11 mouse cellular contexts compared by ENCODE assay signal in the genomic region with DNA sequence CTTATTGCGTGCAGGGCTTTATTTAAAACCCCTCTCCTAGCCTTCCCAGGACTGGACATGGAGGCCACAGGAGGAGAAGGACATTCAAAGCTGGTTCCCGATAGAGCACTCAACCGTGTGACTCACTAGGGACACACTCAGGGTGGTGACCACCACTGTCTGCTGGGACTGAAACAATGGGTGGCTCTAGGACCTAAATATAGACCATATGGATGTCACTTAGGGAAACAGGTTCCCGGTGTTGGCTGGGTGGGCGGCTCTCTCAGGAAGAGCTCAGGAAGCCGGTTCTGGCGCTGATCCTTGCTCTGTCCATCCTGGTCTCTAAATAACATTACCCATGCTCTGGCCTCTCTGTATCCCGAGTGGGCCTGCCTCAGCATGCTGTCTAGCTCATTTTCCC.
DNase-seq lines count a peak whose midpoint lies in the region; ATAC-seq and TF ChIP-seq lines count a peak whose summit lies in the region.
"Had no signal": no experiment of that assay in that cellular context is flagged by ENCODE, and none has a peak within 500 bp of the region (broad histone marks: within the 10 kb centered on the region; RNA-seq: fewer than 3 reads in every experiment).

No protein-coding gene starts in this region.

- no peak for TF ChIP-seq CTCF in kidney, adult 2 months (conservative IDR thresholded peaks at IDR 0.05; ENCODE audit: insufficient read depth, insufficient read length, low read depth, low read length)

- no peak for ATAC-seq in lung, embryonic 15.5 days (ENCODE audit: borderline replicate concordance, extremely low read depth, low FRiP score, low TSS enrichment)
- ATAC-seq: intestine, embryonic 15.5 days had no signal

- H3K4me2 ChIP-seq in lung, embryonic 15.5 days: no peak overlapping the region
- H3K4me2 ChIP-seq: intestine, embryonic 15.5 days had no signal

- H3K36me3 ChIP-seq in kidney, adult 2 months (ENCODE audit: control insufficient read depth, insufficient read depth, low read length): no peaks in the 10 kb centered on the region
- no peaks in the 10 kb centered on the region for H3K36me3 ChIP-seq in lung, embryonic 15.5 days
- no peaks in the 10 kb centered on the region for H3K36me3 ChIP-seq in hindbrain, embryonic 10.5 days
- H3K36me3 ChIP-seq: intestine, embryonic 15.5 days; midbrain, embryonic 10.5 days had no signal

- no peaks in the 10 kb centered on the region for H3K27me3 ChIP-seq in kidney, adult 2 months (replicated peaks; ENCODE audit: control insufficient read depth, insufficient read depth, low read length)
- H3K27me3 ChIP-seq in lung, embryonic 15.5 days: no peaks in the 10 kb centered on the region
- no peaks in the 10 kb centered on the region for H3K27me3 ChIP-seq in hindbrain, embryonic 10.5 days (ENCODE audit: insufficient read depth, poor library complexity, severe bottlenecking)
- H3K27me3 ChIP-seq: intestine, embryonic 15.5 days had no signal

- peaks cover 34% of the 10 kb centered on the region for H3K4me1 ChIP-seq in brown adipose tissue, adult 24 weeks (ENCODE audit: control insufficient read depth, insufficient read depth, insufficient read length, low read length)
- H3K4me1 ChIP-seq in kidney, adult 2 months (ENCODE audit: control insufficient read depth, insufficient read depth, low read length): 0 out of 2 replicates have a peak, but pooled peaks cover 6% of the 10 kb centered on the region
- peaks cover 8% of the 10 kb centered on the region; the same call in 1 of the 2 replicates for H3K4me1 ChIP-seq in lung, embryonic 15.5 days
- H3K4me1 ChIP-seq in hindbrain, embryonic 10.5 days (replicated peaks): peaks cover 8% of the 10 kb centered on the region

- WGBS in kidney, adult 2 months: 73% methylated on average over 8 of the region's 8 CpGs
- WGBS in lung, embryonic 15.5 days: 69% methylated on average over 8 of the region's 8 CpGs
- 87% methylated on average over 8 of the region's 8 CpGs for WGBS in hindbrain, embryonic 10.5 days

- peak; percentile 20 for DNase-seq in adrenal gland, postnatal 25 days
- DNase-seq in kidney, adult 2 months: peak; percentile 80
- DNase-seq in hindbrain, embryonic 10.5 days (ENCODE audit: low spot score): no peak
- DNase-seq in cerebellum, adult 9-10 months: no peak
- no peak for DNase-seq in retina, postnatal 1 day
- DNase-seq: cerebellum, postnatal 36 days; gastrocnemius, postnatal 10 days had no signal

- H3K27ac ChIP-seq in brown adipose tissue, adult 24 weeks (replicated peaks; ENCODE audit: low read depth, low read length): peak overlapping the region; percentile 89
- peak overlapping the region; percentile 62 for H3K27ac ChIP-seq in kidney, adult 2 months (ENCODE audit: insufficient read depth, low read depth, low read length)
- peak overlapping the region; percentile 18; the same call in 1 of the 2 replicates for H3K27ac ChIP-seq in lung, embryonic 15.5 days
- no peak overlapping the region for H3K27ac ChIP-seq in hindbrain, embryonic 10.5 days
- H3K27ac ChIP-seq: intestine, embryonic 15.5 days; midbrain, embryonic 10.5 days had no signal

- TF ChIP-seq POLR2A in kidney, adult 2 months (IDR thresholded peaks at IDR 0.05; ENCODE audit: low read depth, low read length): no peak

- no peak overlapping the region for H3K9ac ChIP-seq in lung, embryonic 15.5 days
- H3K9ac ChIP-seq: intestine, embryonic 15.5 days had no signal

- no peaks in the 10 kb centered on the region for H3K9me3 ChIP-seq in lung, embryonic 15.5 days
- H3K9me3 ChIP-seq in hindbrain, embryonic 10.5 days: no peaks in the 10 kb centered on the region
- H3K9me3 ChIP-seq: intestine, embryonic 15.5 days; midbrain, embryonic 10.5 days had no signal

- no peak overlapping the region for H3K4me3 ChIP-seq in brown adipose tissue, adult 24 weeks (ENCODE audit: insufficient read depth, low read depth, low read length)
- H3K4me3 ChIP-seq in kidney, adult 2 months (ENCODE audit: insufficient read depth, low read depth, low read length): no peak overlapping the region
- no peak overlapping the region for H3K4me3 ChIP-seq in lung, embryonic 15.5 days
- H3K4me3 ChIP-seq in hindbrain, embryonic 10.5 days: no peak overlapping the region
- H3K4me3 ChIP-seq: intestine, embryonic 15.5 days; midbrain, embryonic 10.5 days had no signal

Comparison
In these comparisons a context has a peak if more than half of its experiments do, and no peak if none do; other contexts are left out.
1. DNase-seq: peak in adrenal gland, postnatal 25 days (single experiment) and kidney, adult 2 months (single experiment); none in hindbrain, embryonic 10.5 days (single experiment), cerebellum, adult 9-10 months (single experiment) and retina, postnatal 1 day (single experiment).